Mouse (Mus musculus) MEL (cell line): Measurements from ENCODE around the gene Ncf2.

Source experiments
- CHD2 ChIP-seq: IDR thresholded peaks from 2 replicates; pipeline ENCODE4 v1.6.1; 2011; ENCODE audit warnings: low read length, improper control_type of control experiment
- CTCF ChIP-seq, 3 experiments: IDR thresholded peaks in 2 of 3; conservative IDR thresholded peaks in 1 of 3; 2 replicates each; pipeline ENCODE4 v1.5.1; 2011 to 2012; ENCODE audit warnings: low read length in 3 of 3, low read depth in 2 of 3, mild to moderate bottlenecking in 2 of 3, improper control_type of control experiment in 1 of 3, inconsistent platforms in 1 of 3, mixed read lengths in 1 of 3, moderate library complexity in 1 of 3; ENCODE audit not compliant: control insufficient read depth in 1 of 3, insufficient read depth in 1 of 3, poor library complexity in 1 of 3, severe bottlenecking in 1 of 3
- E2F4 ChIP-seq: IDR thresholded peaks from 2 replicates; pipeline ENCODE4 v1.6.1; 2011; ENCODE audit warnings: low read depth, low read length, improper control_type of control experiment, borderline replicate concordance
- EP300 ChIP-seq, 2 experiments: IDR thresholded peaks; 2 replicates each; pipeline ENCODE4 v1.6.1; 2011; ENCODE audit warnings: improper control_type of control experiment in 2 of 2, low read length in 2 of 2, low read depth in 1 of 2, mild to moderate bottlenecking in 1 of 2
- KAT2A ChIP-seq: conservative IDR thresholded peaks from 2 replicates; pipeline ENCODE4 v1.6.1; 2012; ENCODE audit warnings: low read depth, low read length, improper control_type of control experiment, inconsistent platforms
- MAX ChIP-seq: IDR thresholded peaks from 2 replicates; pipeline ENCODE4 v1.6.1; 2011; ENCODE audit warnings: low read length, improper control_type of control experiment
- NELFE ChIP-seq: IDR thresholded peaks from 2 replicates; pipeline ENCODE4 v1.6.1; 2011; ENCODE audit warnings: low read depth, low read length, improper control_type of control experiment
- POLR2AphosphoS2 ChIP-seq: IDR thresholded peaks from 2 replicates; pipeline ENCODE4 v1.6.1; 2011; ENCODE audit warnings: low read length, improper control_type of control experiment
- POLR2AphosphoS5 ChIP-seq: IDR thresholded peaks from 2 replicates; pipeline ENCODE4 v1.6.1; 2012; ENCODE audit warnings: low read depth, borderline replicate concordance, mild to moderate bottlenecking, inconsistent platforms, low read length, moderate library complexity, mixed read lengths
- RCOR1 ChIP-seq: IDR thresholded peaks from 2 replicates; pipeline ENCODE4 v1.6.1; 2012; ENCODE audit warnings: low read depth, mild to moderate bottlenecking, inconsistent platforms, low read length, improper control_type of control experiment
- TAL1 ChIP-seq: IDR thresholded peaks from 2 replicates; pipeline ENCODE4 v1.6.1; 2012; ENCODE audit warnings: mild to moderate bottlenecking, inconsistent platforms, low read length, moderate library complexity, mixed read lengths
- USF2 ChIP-seq, 2 experiments: IDR thresholded peaks; 2 replicates each; pipeline ENCODE4 v1.6.1; 2011 to 2012; ENCODE audit warnings: improper control_type of control experiment in 2 of 2, low read length in 2 of 2, borderline replicate concordance in 1 of 2, inconsistent platforms in 1 of 2, low read depth in 1 of 2, mild to moderate bottlenecking in 1 of 2; ENCODE audit not compliant: insufficient read depth in 1 of 2

DNA sequence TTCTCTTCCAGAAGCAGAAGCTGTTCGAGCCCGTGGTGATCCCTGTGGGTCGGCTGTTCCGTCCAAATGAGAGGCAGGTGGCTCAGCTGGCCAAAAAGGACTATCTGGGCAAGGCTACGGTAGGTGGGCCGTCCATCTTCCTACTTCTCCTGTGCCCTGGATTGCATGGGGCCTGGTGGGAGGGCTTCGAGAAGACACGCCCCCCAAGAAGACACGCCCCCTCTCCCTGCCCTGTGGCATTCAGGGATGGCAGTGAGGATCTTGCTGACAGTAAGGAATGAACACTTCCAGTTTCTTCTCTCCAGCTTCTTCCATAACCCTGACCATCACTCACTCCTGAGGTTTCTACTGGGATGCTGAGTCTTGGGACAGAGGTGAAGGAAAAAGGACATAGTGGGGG lies 24.2 kb downstream of the Ncf2 start:
- TF ChIP-seq CTCF (IDR thresholded peaks at IDR 0.05 in 2 of 3, conservative IDR thresholded peaks at IDR 0.05 in 1 of 3; ENCODE audit: control insufficient read depth in 1 of 3, insufficient read depth in 1 of 3, low read depth in 2 of 3, low read length in 3 of 3, poor library complexity in 1 of 3, severe bottlenecking in 1 of 3) (no peak), TAL1 (no peak), RCOR1 (no peak), KAT2A (no peak), MAX (no peak), EP300 (IDR thresholded peaks at IDR 0.05; ENCODE audit: low read depth in 1 of 2, low read length in 2 of 2) (no peak), NELFE (no peak), POLR2AphosphoS5 (no peak), POLR2AphosphoS2 (no peak), CHD2 (no peak), USF2 (IDR thresholded peaks at IDR 0.05; ENCODE audit: borderline replicate concordance in 1 of 2, insufficient read depth in 1 of 2, low read depth in 1 of 2, low read length in 2 of 2) (no peak), E2F4 (no peak)
